Mouse (Mus musculus): ENCODE measurements around the gene Rps29.

DNA sequence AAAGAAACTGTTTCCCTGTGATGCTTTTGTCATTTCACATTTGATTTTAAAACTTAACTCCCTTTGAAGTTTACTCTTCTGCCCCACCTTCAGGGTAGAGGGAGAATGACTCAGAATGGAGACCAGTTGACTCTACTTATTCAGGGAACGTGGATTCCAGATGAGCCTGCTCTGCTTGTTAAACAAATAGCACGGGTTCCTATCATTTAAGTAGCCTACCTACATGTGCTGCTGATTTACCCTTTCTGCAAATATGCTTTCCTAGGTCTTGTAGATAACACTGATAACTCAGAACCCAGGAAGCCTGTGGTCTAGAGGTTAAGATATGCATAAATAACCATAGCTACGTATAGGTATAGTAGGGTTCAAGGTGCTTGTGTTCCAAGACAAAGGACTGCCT lies 5.9 kb upstream of the Rps29 start:
- no peak for TF ChIP-seq CTCF (IDR thresholded peaks at IDR 0.05; ENCODE audit: low read depth, low read length)
- TF ChIP-seq POLR2A (IDR thresholded peaks at IDR 0.05; ENCODE audit: extremely low read depth, insufficient read depth, low read length), result no peak

Data from liver, adult 2 months (tissue).